Mouse (Mus musculus): ENCODE data around the gene Strbp. TPM values are rescaled to one million over a fixed set of nuclear protein-coding genes. Genes with fewer than 3 reads are reported as not detected.
A peak's percentile ranks its signal among the peaks of the same experiment; 100 is the strongest.

Strbp gene
- polyA plus RNA-seq, 1 experiment from 2014 or later, result 11.4 TPM

DNA sequence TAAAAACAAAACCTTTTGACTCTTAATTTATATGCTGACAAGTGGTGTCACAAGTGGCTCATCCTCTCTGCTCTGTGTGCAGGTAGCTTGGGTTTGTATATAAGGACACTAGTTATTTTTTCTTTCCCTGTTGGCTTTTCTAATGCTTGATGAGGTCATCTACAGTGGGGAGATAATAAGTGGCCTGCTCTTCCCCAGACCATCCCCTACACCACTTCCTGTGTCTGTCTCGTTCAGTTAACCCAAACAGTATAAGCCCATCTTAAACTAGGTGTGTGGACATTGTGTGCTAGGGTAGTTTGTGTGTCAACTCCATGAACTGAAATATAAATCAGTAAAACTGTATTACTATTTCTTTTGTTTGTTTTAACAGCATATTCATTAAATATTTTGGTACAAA is 137.6 kb downstream of the Strbp start:
- Histone ChIP-seq H3K9ac (ENCODE audit: low read depth, low read length) (no peak overlapping the region), H3K27ac (ENCODE audit: low read length) (no peak overlapping the region), H3K36me3 (ENCODE audit: control insufficient read depth, insufficient read depth) (peaks cover 8% of the 10 kb centered on the region), H3K27me3 (ENCODE audit: control insufficient read depth, insufficient read depth, low read depth, low read length) (no peaks in the 10 kb centered on the region), H3K9me3 (replicated peaks; ENCODE audit: control insufficient read depth, low read length) (no peaks in the 10 kb centered on the region), H3K4me2 (ENCODE audit: low read depth, low read length) (no peak overlapping the region), H3K4me1 (ENCODE audit: control insufficient read depth, low read depth, low read length) (peaks cover 6% of the 10 kb centered on the region), H3K4me3 (ENCODE audit: low read depth, low read length) (no peak overlapping the region)
- WGBS (ENCODE audit: insufficient replicate concordance), result 17% methylated on average over 1 of the region's 1 CpGs
- no peak for ATAC-seq (ENCODE audit: low read depth)

DNA sequence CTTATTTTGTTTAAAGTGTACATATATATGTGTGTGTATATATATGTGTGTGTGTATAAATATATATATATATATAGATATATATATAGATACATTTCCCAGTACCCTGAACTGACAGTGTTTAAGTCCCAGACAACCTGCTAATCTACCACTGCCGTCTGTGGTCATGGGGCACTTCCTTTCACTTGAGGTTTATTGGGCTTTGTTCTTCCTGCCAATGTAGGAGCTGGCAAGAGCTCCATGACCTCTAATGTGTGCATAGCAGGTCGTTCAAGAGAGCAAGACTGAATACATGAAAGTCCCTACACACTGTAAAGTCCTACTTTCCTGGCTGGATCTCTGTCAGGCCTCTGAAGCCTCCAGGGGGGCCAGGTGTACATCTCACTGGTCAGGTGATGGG is 138.1 kb downstream of the Strbp start:
- peaks cover 6% of the 10 kb centered on the region for H3K4me1 ChIP-seq (ENCODE audit: control insufficient read depth, low read depth, low read length)
- H3K9me3 ChIP-seq (replicated peaks; ENCODE audit: control insufficient read depth, low read length), result no peaks in the 10 kb centered on the region
- H3K27ac ChIP-seq (ENCODE audit: low read length), result no peak overlapping the region
- peaks cover 8% of the 10 kb centered on the region for H3K36me3 ChIP-seq (ENCODE audit: control insufficient read depth, insufficient read depth)
- H3K9ac ChIP-seq (ENCODE audit: low read depth, low read length), result no peak overlapping the region
- no peak overlapping the region for H3K4me3 ChIP-seq (ENCODE audit: low read depth, low read length)
- no peak overlapping the region for H3K4me2 ChIP-seq (ENCODE audit: low read depth, low read length)
- no peaks in the 10 kb centered on the region for H3K27me3 ChIP-seq (ENCODE audit: control insufficient read depth, insufficient read depth, low read depth, low read length)
- ATAC-seq (ENCODE audit: low read depth), result no peak
- WGBS (ENCODE audit: insufficient replicate concordance), result 14% methylated on average over 2 of the region's 2 CpGs

DNA sequence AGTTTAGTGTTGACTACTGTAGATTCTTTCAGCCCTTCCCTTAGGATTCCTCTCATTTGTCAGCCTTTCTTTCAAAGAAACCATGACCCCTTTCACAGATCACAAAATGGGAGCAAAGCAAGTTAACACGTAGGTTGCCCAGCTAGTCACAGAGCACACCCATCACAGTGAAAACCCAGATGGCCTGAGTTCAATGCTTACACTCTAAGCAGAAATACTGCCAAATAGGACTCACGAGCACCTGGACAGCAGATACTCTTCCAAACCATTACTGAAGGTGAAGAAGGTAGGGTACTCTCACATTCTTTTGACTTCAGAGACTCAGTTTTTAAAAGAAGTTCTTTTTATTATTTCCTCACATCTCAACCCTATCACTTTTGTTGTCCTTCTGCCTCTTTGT is 147.3 kb downstream of the Strbp start:
- Histone ChIP-seq H3K27ac (ENCODE audit: low read length) (no peak overlapping the region), H3K9me3 (replicated peaks; ENCODE audit: control insufficient read depth, low read length) (no peaks in the 10 kb centered on the region), H3K9ac (ENCODE audit: low read depth, low read length) (no peak overlapping the region), H3K36me3 (ENCODE audit: control insufficient read depth, insufficient read depth) (peaks cover 10% of the 10 kb centered on the region), H3K4me3 (ENCODE audit: low read depth, low read length) (no peak overlapping the region), H3K27me3 (ENCODE audit: control insufficient read depth, insufficient read depth, low read depth, low read length) (no peaks in the 10 kb centered on the region), H3K4me1 (ENCODE audit: control insufficient read depth, low read depth, low read length) (no peaks in the 10 kb centered on the region), H3K4me2 (ENCODE audit: low read depth, low read length) (no peak overlapping the region)
- ATAC-seq (ENCODE audit: low read depth), result no peak
- 60% methylated on average over 2 of the region's 2 CpGs for WGBS (ENCODE audit: insufficient replicate concordance)

DNA sequence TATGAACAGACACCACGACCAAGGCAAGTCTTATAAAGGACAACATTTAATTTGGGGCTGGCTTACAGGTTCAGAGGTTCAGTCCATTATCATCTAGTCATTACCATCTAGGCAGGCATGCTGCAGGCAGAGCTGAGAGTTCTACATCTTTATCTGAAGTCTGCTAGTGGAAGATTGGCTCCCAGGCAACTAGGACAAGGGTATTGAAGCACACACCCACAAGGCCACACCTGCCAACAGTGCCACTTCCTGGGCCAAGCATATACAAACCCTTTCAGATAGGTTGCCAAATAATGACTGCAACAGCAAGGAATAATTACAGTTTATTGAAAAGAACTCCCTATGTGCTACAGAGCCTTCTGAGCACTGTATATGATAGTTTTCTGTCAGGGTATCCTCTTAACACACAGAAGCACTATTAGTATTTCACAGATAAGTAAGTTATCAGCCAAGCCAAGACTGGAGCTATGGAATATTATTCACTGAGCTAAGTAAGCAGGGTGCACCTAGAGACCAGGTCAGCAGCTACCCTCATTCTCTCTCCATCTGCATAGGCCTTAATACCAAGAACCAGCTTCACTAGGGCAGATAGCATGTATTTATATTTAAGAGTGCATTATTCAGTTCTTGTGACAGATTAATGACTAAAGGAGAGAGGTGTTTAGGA is 154.2 kb downstream of the Strbp start:
- H3K4me2 ChIP-seq (ENCODE audit: low read depth, low read length), result peak overlapping the region; percentile 57
- no peaks in the 10 kb centered on the region for H3K27me3 ChIP-seq (ENCODE audit: control insufficient read depth, insufficient read depth, low read depth, low read length)
- H3K27ac ChIP-seq (ENCODE audit: low read length), result peak overlapping the region; percentile 79
- H3K4me3 ChIP-seq (ENCODE audit: low read depth, low read length), result no peak overlapping the region
- H3K9me3 ChIP-seq (replicated peaks; ENCODE audit: control insufficient read depth, low read length), result no peaks in the 10 kb centered on the region
- peak; percentile 98 for ATAC-seq (ENCODE audit: low read depth)
- no peak overlapping the region for H3K9ac ChIP-seq (ENCODE audit: low read depth, low read length)
- H3K36me3 ChIP-seq (ENCODE audit: control insufficient read depth, insufficient read depth), result peaks cover 3% of the 10 kb centered on the region
- peaks cover 26% of the 10 kb centered on the region for H3K4me1 ChIP-seq (ENCODE audit: control insufficient read depth, low read depth, low read length)
- WGBS (ENCODE audit: insufficient replicate concordance), result 18% methylated on average over 1 of the region's 1 CpGs

DNA sequence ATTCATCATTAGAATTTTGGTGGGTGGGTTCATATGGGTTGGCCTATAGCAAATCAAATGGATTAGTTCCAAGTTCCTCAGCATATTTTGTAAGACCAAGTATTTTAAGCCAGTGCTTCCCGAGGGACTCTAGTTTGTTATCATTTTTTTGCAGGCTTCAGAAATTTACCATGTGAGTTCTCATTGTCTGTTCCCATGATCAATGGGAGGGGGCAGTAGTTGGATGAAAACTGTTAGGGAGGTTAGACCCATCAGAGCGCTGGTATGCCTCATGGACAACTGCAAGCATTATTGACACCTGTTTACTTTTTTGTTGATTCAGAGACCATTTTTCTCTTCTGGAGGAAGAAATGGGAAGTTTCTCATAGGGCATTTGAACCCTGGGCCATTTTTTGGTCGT is 172.0 kb downstream of the Strbp start:
- Histone ChIP-seq H3K4me2 (ENCODE audit: low read depth, low read length) (no peak overlapping the region), H3K9ac (ENCODE audit: low read depth, low read length) (no peak overlapping the region), H3K27me3 (ENCODE audit: control insufficient read depth, insufficient read depth, low read depth, low read length) (no peaks in the 10 kb centered on the region), H3K36me3 (ENCODE audit: control insufficient read depth, insufficient read depth) (no peaks in the 10 kb centered on the region), H3K27ac (ENCODE audit: low read length) (no peak overlapping the region), H3K4me1 (ENCODE audit: control insufficient read depth, low read depth, low read length) (peaks cover 3% of the 10 kb centered on the region), H3K9me3 (replicated peaks; ENCODE audit: control insufficient read depth, low read length) (no peaks in the 10 kb centered on the region), H3K4me3 (ENCODE audit: low read depth, low read length) (no peak overlapping the region)
- no peak for ATAC-seq (ENCODE audit: low read depth)
- WGBS (ENCODE audit: insufficient replicate concordance), result 44% methylated on average over 3 of the region's 3 CpGs

DNA sequence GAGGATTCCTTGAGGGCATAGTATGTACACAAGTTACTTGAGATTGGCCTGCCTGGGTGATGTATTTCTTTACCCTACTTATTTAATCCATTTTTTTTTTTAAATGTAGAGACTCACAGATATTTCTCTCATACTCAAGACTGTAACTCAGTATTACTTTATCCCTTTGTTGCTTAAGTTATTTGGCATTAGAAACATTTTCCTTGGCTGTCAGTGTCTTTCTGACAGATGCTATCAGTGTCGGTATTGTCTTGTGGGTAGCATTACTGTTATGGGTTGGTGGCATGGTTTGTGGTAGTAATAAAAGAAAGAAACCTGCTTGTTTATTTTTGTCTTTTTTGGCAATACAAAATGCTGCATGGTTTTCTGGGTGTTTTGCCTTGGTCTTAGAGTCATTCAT is 172.9 kb downstream of the Strbp start:
- Histone ChIP-seq H3K27ac (ENCODE audit: low read length) (no peak overlapping the region), H3K4me2 (ENCODE audit: low read depth, low read length) (no peak overlapping the region), H3K4me1 (ENCODE audit: control insufficient read depth, low read depth, low read length) (peaks cover 3% of the 10 kb centered on the region), H3K9me3 (replicated peaks; ENCODE audit: control insufficient read depth, low read length) (no peaks in the 10 kb centered on the region), H3K27me3 (ENCODE audit: control insufficient read depth, insufficient read depth, low read depth, low read length) (no peaks in the 10 kb centered on the region), H3K36me3 (ENCODE audit: control insufficient read depth, insufficient read depth) (no peaks in the 10 kb centered on the region), H3K4me3 (ENCODE audit: low read depth, low read length) (no peak overlapping the region), H3K9ac (ENCODE audit: low read depth, low read length) (no peak overlapping the region)
- 67% methylated on average over 1 of the region's 1 CpGs for WGBS (ENCODE audit: insufficient replicate concordance)
- ATAC-seq (ENCODE audit: low read depth), result no peak

DNA sequence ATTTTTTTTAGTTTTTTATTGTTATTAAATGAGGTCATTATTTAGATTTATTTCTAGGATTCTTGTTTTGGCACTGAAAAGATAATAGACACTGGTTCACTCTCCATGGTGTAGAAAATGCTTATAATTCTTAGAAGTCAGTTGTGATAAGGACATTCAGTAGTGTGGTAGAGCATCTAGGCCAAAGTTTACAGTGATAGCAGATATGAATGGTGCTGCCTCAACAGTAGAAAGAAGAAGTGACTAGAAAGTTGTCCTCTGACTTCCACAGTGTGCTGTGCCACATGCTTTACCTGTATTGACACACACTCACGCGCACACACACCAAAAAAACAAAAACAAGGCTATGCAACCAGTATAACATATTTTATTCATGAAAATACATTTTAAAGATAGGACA is 174.3 kb downstream of the Strbp start:
- H3K36me3 ChIP-seq (ENCODE audit: control insufficient read depth, insufficient read depth), result no peaks in the 10 kb centered on the region
- no peaks in the 10 kb centered on the region for H3K27me3 ChIP-seq (ENCODE audit: control insufficient read depth, insufficient read depth, low read depth, low read length)
- ATAC-seq (ENCODE audit: low read depth), result no peak; the same call in 1 of the 2 replicates
- no peak overlapping the region for H3K4me3 ChIP-seq (ENCODE audit: low read depth, low read length)
- H3K9me3 ChIP-seq (replicated peaks; ENCODE audit: control insufficient read depth, low read length), result no peaks in the 10 kb centered on the region
- no peak overlapping the region for H3K27ac ChIP-seq (ENCODE audit: low read length)
- peaks cover 3% of the 10 kb centered on the region for H3K4me1 ChIP-seq (ENCODE audit: control insufficient read depth, low read depth, low read length)
- H3K9ac ChIP-seq (ENCODE audit: low read depth, low read length), result no peak overlapping the region
- WGBS (ENCODE audit: insufficient replicate concordance), result 78% methylated on average over 2 of the region's 2 CpGs
- no peak overlapping the region for H3K4me2 ChIP-seq (ENCODE audit: low read depth, low read length)

DNA sequence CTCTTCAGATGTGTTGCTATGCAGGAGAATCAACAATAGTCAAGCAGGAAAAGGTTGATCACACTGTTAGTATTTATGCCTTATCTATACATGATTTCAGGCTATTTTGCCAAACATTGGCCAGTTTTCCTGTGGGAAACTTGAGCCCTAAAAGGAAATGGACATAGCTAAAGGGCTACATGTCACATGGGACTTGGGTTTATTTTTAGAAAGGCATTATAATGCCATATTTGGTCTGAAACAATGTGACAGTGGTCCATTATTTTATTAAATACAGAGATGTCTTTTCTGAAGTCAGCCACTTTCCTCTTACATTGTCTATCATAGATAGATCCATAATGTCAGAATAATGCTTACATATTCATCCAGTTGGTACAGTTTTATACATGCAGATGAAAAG is 176.1 kb downstream of the Strbp start:
- no peak overlapping the region for H3K4me2 ChIP-seq (ENCODE audit: low read depth, low read length)
- ATAC-seq (ENCODE audit: low read depth), result no peak
- no peaks in the 10 kb centered on the region for H3K9me3 ChIP-seq (replicated peaks; ENCODE audit: control insufficient read depth, low read length)
- H3K27ac ChIP-seq (ENCODE audit: low read length), result no peak overlapping the region
- H3K9ac ChIP-seq (ENCODE audit: low read depth, low read length), result no peak overlapping the region
- H3K4me3 ChIP-seq (ENCODE audit: low read depth, low read length), result no peak overlapping the region
- H3K36me3 ChIP-seq (ENCODE audit: control insufficient read depth, insufficient read depth), result no peaks in the 10 kb centered on the region
- H3K27me3 ChIP-seq (ENCODE audit: control insufficient read depth, insufficient read depth, low read depth, low read length), result no peaks in the 10 kb centered on the region
- H3K4me1 ChIP-seq (ENCODE audit: control insufficient read depth, low read depth, low read length), result peaks cover 3% of the 10 kb centered on the region

DNA sequence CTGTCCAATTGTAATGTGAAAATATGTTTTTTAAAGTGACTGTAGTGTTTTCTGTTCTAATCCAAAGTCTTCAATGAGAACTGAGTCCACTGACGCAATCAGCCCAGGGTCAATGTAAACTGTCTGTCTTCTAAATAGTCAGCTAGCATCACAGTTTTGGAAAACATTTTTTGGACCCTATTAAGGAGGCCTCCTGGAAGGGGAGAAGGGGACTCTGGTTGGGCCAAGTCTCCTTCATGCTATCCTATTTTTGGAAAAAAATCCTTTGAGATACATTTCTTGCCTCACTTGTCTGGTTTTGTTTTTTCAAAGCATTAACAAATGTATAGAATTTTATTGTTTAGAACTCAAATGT is 184.4 kb downstream of the Strbp start:
- Histone ChIP-seq H3K36me3 (ENCODE audit: control insufficient read depth, insufficient read depth) (no peaks in the 10 kb centered on the region), H3K4me1 (ENCODE audit: control insufficient read depth, low read depth, low read length) (no peaks in the 10 kb centered on the region), H3K27ac (ENCODE audit: low read length) (no peak overlapping the region), H3K27me3 (ENCODE audit: control insufficient read depth, insufficient read depth, low read depth, low read length) (no peaks in the 10 kb centered on the region), H3K4me3 (ENCODE audit: low read depth, low read length) (no peak overlapping the region), H3K4me2 (ENCODE audit: low read depth, low read length) (no peak overlapping the region), H3K9me3 (replicated peaks; ENCODE audit: control insufficient read depth, low read length) (no peaks in the 10 kb centered on the region), H3K9ac (ENCODE audit: low read depth, low read length) (no peak overlapping the region)
- 79% methylated on average over 1 of the region's 1 CpGs for WGBS (ENCODE audit: insufficient replicate concordance)
- ATAC-seq (ENCODE audit: low read depth), result no peak

Data from liver, embryonic 16.5 days (tissue).